Mouse (Mus musculus): ENCODE measurements around the gene Cdk18. TPM values are rescaled to one million over a fixed set of nuclear protein-coding genes. Genes with fewer than 3 reads are reported as not detected.

Cdk18 gene
- polyA plus RNA-seq, 1 experiment = 40.2 TPM

- Histone ChIP-seq H3K4me3 (ENCODE audit: insufficient read depth, poor library complexity, severe bottlenecking) (no peak overlapping the region), H3K79me2 (ENCODE audit: control insufficient read depth, insufficient read depth) (no peaks in the 10 kb centered on the region), H3K36me3 (ENCODE audit: control insufficient read depth, insufficient read depth) (no peaks in the 10 kb centered on the region), H3K27me3 (ENCODE audit: control insufficient read depth, insufficient read depth, insufficient read length) (no peaks in the 10 kb centered on the region), H3K79me3 (ENCODE audit: low read depth) (no peaks in the 10 kb centered on the region), H3ac (ENCODE audit: control insufficient read depth, insufficient read length, low read depth) (no peak overlapping the region)
- TF ChIP-seq USF1 (IDR thresholded peaks at IDR 0.05; ENCODE audit: low read depth) (no peak), MAX (IDR thresholded peaks at IDR 0.05) (no peak), CTCF (IDR thresholded peaks at IDR 0.05; ENCODE audit: control insufficient read depth, insufficient read depth, insufficient read length) (no peak), FOSL1 (IDR thresholded peaks at IDR 0.05; ENCODE audit: insufficient read depth, low read length, poor library complexity, severe bottlenecking) (no peak), CEBPB (IDR thresholded peaks at IDR 0.05; ENCODE audit: low read depth) (no peak), MYOG (IDR thresholded peaks at IDR 0.05; ENCODE audit: control insufficient read depth, extremely low read depth, insufficient read length) (no peak), MYOD1 (IDR thresholded peaks at IDR 0.05; ENCODE audit: control insufficient read depth, insufficient read length, low read depth) (no peak)
Observed at GRCm38 (mm10) chr1:132085181-132086049, 54.1 kb downstream of the Cdk18 start.

DNA sequence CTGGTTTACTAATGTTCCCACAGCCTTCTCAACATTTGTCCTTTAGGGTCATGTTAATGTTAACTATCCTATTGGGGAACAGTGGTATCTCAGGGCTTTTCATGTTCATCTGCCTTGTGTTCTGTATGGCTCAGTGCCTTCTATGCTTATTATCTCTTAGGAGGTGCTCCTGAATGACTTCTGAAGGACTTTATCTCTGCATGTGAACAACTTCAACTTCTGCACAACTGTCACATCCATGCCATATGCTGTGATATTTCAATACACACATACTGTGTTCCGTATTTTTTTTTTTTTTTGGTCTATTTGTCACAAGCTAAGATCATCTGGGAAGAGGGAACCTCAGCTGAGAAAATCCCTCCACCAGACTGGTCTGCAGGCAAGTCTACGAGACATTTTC is 61.1 kb downstream of the Cdk18 start:
- Histone ChIP-seq H3K36me3 (ENCODE audit: control insufficient read depth, insufficient read depth) (no peaks in the 10 kb centered on the region), H3K4me3 (ENCODE audit: insufficient read depth, poor library complexity, severe bottlenecking) (no peak overlapping the region), H3K79me2 (ENCODE audit: control insufficient read depth, insufficient read depth) (no peaks in the 10 kb centered on the region), H3K27me3 (ENCODE audit: control insufficient read depth, insufficient read depth, insufficient read length) (peaks cover 5% of the 10 kb centered on the region), H3K79me3 (ENCODE audit: low read depth) (no peaks in the 10 kb centered on the region), H3ac (ENCODE audit: control insufficient read depth, insufficient read length, low read depth) (no peak overlapping the region)
- TF ChIP-seq USF1 (IDR thresholded peaks at IDR 0.05; ENCODE audit: low read depth) (no peak), MYOG (IDR thresholded peaks at IDR 0.05; ENCODE audit: control insufficient read depth, extremely low read depth, insufficient read length) (no peak), MAX (IDR thresholded peaks at IDR 0.05) (no peak), CEBPB (IDR thresholded peaks at IDR 0.05; ENCODE audit: low read depth) (no peak), MYOD1 (IDR thresholded peaks at IDR 0.05; ENCODE audit: control insufficient read depth, insufficient read length, low read depth) (no peak)

DNA sequence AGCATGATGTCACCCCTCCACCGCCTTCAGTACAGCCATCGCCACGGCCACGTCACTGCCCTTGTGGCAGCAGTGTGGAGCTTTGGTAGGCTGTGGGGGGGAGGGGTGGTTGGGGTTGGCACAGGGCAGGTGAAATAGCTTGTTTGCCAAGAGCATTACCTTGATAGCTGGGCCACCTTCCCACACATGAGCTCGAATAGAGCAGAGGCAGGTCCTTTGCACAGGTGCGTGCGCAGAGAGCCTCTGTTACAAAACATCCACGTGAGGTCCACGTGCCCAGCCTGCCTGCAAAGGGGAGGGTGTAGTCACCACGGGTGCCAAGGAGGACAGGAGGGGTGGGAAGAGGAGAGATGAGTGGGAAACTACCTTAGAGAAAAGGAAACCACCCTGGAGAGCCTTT is 63.9 kb downstream of the Cdk18 start:
- Histone ChIP-seq H3ac (ENCODE audit: control insufficient read depth, insufficient read length, low read depth) (no peak overlapping the region), H3K27me3 (ENCODE audit: control insufficient read depth, insufficient read depth, insufficient read length) (peaks cover 5% of the 10 kb centered on the region), H3K79me2 (ENCODE audit: control insufficient read depth, insufficient read depth) (no peaks in the 10 kb centered on the region), H3K79me3 (ENCODE audit: low read depth) (no peaks in the 10 kb centered on the region), H3K36me3 (ENCODE audit: control insufficient read depth, insufficient read depth) (no peaks in the 10 kb centered on the region), H3K4me3 (ENCODE audit: insufficient read depth, poor library complexity, severe bottlenecking) (no peak overlapping the region)
- TF ChIP-seq MAX (IDR thresholded peaks at IDR 0.05) (no peak), MYOD1 (IDR thresholded peaks at IDR 0.05; ENCODE audit: control insufficient read depth, insufficient read length, low read depth) (no peak), USF1 (IDR thresholded peaks at IDR 0.05; ENCODE audit: low read depth) (no peak), CEBPB (IDR thresholded peaks at IDR 0.05; ENCODE audit: low read depth) (no peak), CTCF (IDR thresholded peaks at IDR 0.05; ENCODE audit: control insufficient read depth, insufficient read depth, insufficient read length) (no peak), FOSL1 (IDR thresholded peaks at IDR 0.05; ENCODE audit: insufficient read depth, low read length, poor library complexity, severe bottlenecking) (no peak), MYOG (IDR thresholded peaks at IDR 0.05; ENCODE audit: control insufficient read depth, extremely low read depth, insufficient read length) (no peak)

DNA sequence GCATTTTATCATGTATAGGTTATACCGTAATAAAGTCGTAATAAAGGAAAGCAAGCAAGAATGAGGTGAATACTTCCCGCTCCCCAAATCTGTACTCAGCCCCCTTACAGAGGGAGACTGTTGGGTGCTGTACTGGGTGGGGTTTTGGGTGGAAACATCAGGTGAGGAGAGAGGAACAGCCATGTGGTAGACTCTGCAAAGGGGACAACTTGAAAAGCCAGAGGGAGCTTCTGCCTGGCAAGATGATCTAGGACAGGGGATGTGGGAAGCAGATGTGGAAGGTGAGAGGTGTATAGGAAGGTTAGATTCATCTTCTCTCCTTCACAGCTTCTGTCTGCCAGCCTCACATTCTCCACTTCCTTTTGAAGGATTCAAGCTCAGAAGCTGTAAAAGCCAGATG is 68.8 kb downstream of the Cdk18 start:
- Histone ChIP-seq H3K79me3 (ENCODE audit: low read depth) (no peaks in the 10 kb centered on the region), H3ac (ENCODE audit: control insufficient read depth, insufficient read length, low read depth) (no peak overlapping the region), H3K27me3 (ENCODE audit: control insufficient read depth, insufficient read depth, insufficient read length) (peaks cover 35% of the 10 kb centered on the region), H3K4me3 (ENCODE audit: insufficient read depth, poor library complexity, severe bottlenecking) (no peak overlapping the region), H3K36me3 (ENCODE audit: control insufficient read depth, insufficient read depth) (no peaks in the 10 kb centered on the region), H3K79me2 (ENCODE audit: control insufficient read depth, insufficient read depth) (no peaks in the 10 kb centered on the region)
- TF ChIP-seq CTCF (IDR thresholded peaks at IDR 0.05; ENCODE audit: control insufficient read depth, insufficient read depth, insufficient read length) (no peak), MYOG (IDR thresholded peaks at IDR 0.05; ENCODE audit: control insufficient read depth, extremely low read depth, insufficient read length) (no peak), MYOD1 (IDR thresholded peaks at IDR 0.05; ENCODE audit: control insufficient read depth, insufficient read length, low read depth) (no peak), CEBPB (IDR thresholded peaks at IDR 0.05; ENCODE audit: low read depth) (no peak), FOSL1 (IDR thresholded peaks at IDR 0.05; ENCODE audit: insufficient read depth, low read length, poor library complexity, severe bottlenecking) (no peak), MAX (IDR thresholded peaks at IDR 0.05) (no peak), USF1 (IDR thresholded peaks at IDR 0.05; ENCODE audit: low read depth) (no peak)

GRCm38 (mm10) chr1:132069436-132069835 is 70.0 kb downstream of the Cdk18 start:
- H3K79me3 ChIP-seq (ENCODE audit: low read depth) = no peaks in the 10 kb centered on the region
- H3K36me3 ChIP-seq (ENCODE audit: control insufficient read depth, insufficient read depth) = no peaks in the 10 kb centered on the region
- no peak for TF ChIP-seq CTCF (IDR thresholded peaks at IDR 0.05; ENCODE audit: control insufficient read depth, insufficient read depth, insufficient read length)
- TF ChIP-seq USF1 (IDR thresholded peaks at IDR 0.05; ENCODE audit: low read depth) = no peak
- no peak for TF ChIP-seq FOSL1 (IDR thresholded peaks at IDR 0.05; ENCODE audit: insufficient read depth, low read length, poor library complexity, severe bottlenecking)
- no peak for TF ChIP-seq CEBPB (IDR thresholded peaks at IDR 0.05; ENCODE audit: low read depth)
- no peak for TF ChIP-seq MAX (IDR thresholded peaks at IDR 0.05)
- H3K79me2 ChIP-seq (ENCODE audit: control insufficient read depth, insufficient read depth) = no peaks in the 10 kb centered on the region
- H3K27me3 ChIP-seq (ENCODE audit: control insufficient read depth, insufficient read depth, insufficient read length) = peaks cover 44% of the 10 kb centered on the region
- H3ac ChIP-seq (ENCODE audit: control insufficient read depth, insufficient read length, low read depth) = no peak overlapping the region
- H3K4me3 ChIP-seq (ENCODE audit: insufficient read depth, poor library complexity, severe bottlenecking) = no peak overlapping the region

All from C2C12 (cell line).